Mouse (Mus musculus) MEL (cell line): ENCODE data around the gene Vps13c. TPM values are rescaled to one million over a fixed set of nuclear protein-coding genes. Genes with fewer than 3 reads are reported as not detected.

Experiments
- DNase-seq: peaks from one replicate; pipeline ENCODE4 v3.0.0; 2011; ENCODE audit warnings: low read depth, low spot score
- H3K27ac ChIP-seq: 2 replicates; pipeline ENCODE4 v1.5.1; 2012; ENCODE audit warnings: low read depth, mild to moderate bottlenecking, control low read depth, low read length, moderate library complexity; ENCODE audit not compliant: control insufficient read depth
- H3K27me3 ChIP-seq, 2 experiments: fragments of 150-350 bp in 1 of 2; sonication (generic) in 1 of 2; 2 replicates each; pipeline ENCODE4 v1.6.1; 2012; ENCODE audit warnings: low read length in 2 of 2, mild to moderate bottlenecking in 2 of 2, improper control_type of control experiment in 1 of 2, moderate library complexity in 1 of 2; ENCODE audit not compliant: insufficient read depth in 2 of 2, control insufficient read depth in 1 of 2
- H3K36me3 ChIP-seq, 2 experiments: 2 replicates each; pipeline ENCODE4 v1.6.1; 2012 to 2014; ENCODE audit warnings: low read length in 2 of 2, improper control_type of control experiment in 1 of 2, inconsistent platforms in 1 of 2, mild to moderate bottlenecking in 1 of 2; ENCODE audit not compliant: insufficient read depth in 2 of 2, control insufficient read depth in 1 of 2
- H3K4me1 ChIP-seq, 2 experiments: fragments of 150-350 bp in 1 of 2; sonication (generic) in 1 of 2; 2 replicates each; pipeline ENCODE4 v1.6.1; 2012; ENCODE audit warnings: low read length in 2 of 2, improper control_type of control experiment in 1 of 2, mild to moderate bottlenecking in 1 of 2; ENCODE audit not compliant: insufficient read depth in 2 of 2, control insufficient read depth in 1 of 2
- H3K4me3 ChIP-seq, 2 experiments: fragments of 150-350 bp in 1 of 2; sonication (generic) in 1 of 2; 2 replicates each; pipeline ENCODE4 v1.5.1; 2012; ENCODE audit warnings: low read depth in 2 of 2, low read length in 2 of 2, mild to moderate bottlenecking in 2 of 2, moderate library complexity in 2 of 2, control low read depth in 1 of 2, improper control_type of control experiment in 1 of 2; ENCODE audit not compliant: control insufficient read depth in 1 of 2, insufficient read depth in 1 of 2
- H3K79me2 ChIP-seq: 2 replicates; pipeline ENCODE4 v1.6.1; 2012; ENCODE audit warnings: mild to moderate bottlenecking, low read length, moderate library complexity; ENCODE audit not compliant: control insufficient read depth, poor library complexity, insufficient read depth
- H3K9ac ChIP-seq: 2 replicates; pipeline ENCODE4 v1.6.1; 2012; ENCODE audit warnings: low read depth, mild to moderate bottlenecking, control low read depth, low read length, moderate library complexity; ENCODE audit not compliant: control insufficient read depth, poor library complexity, severe bottlenecking
- H3K9me3 ChIP-seq: fragments of 150-350 bp; sonication (generic); replicated peaks from 2 replicates; pipeline ENCODE4 v1.6.1; 2012; ENCODE audit warnings: mild to moderate bottlenecking, low read length, improper control_type of control experiment, moderate library complexity; ENCODE audit not compliant: insufficient read depth
- BHLHE40 ChIP-seq: IDR thresholded peaks from 2 replicates; pipeline ENCODE4 v1.6.1; 2012; ENCODE audit warnings: low read depth, mild to moderate bottlenecking, inconsistent platforms, low read length, improper control_type of control experiment, borderline replicate concordance
- CHD1 ChIP-seq: IDR thresholded peaks from 2 replicates; pipeline ENCODE4 v1.6.1; 2012; ENCODE audit warnings: low read depth, mild to moderate bottlenecking, inconsistent platforms, low read length, improper control_type of control experiment
- CHD2 ChIP-seq: IDR thresholded peaks from 2 replicates; pipeline ENCODE4 v1.6.1; 2011; ENCODE audit warnings: low read length, improper control_type of control experiment
- CTCF ChIP-seq, 3 experiments: IDR thresholded peaks in 2 of 3; conservative IDR thresholded peaks in 1 of 3; 2 replicates each; pipeline ENCODE4 v1.5.1; 2011 to 2012; ENCODE audit warnings: low read length in 3 of 3, low read depth in 2 of 3, mild to moderate bottlenecking in 2 of 3, improper control_type of control experiment in 1 of 3, inconsistent platforms in 1 of 3, mixed read lengths in 1 of 3, moderate library complexity in 1 of 3; ENCODE audit not compliant: control insufficient read depth in 1 of 3, insufficient read depth in 1 of 3, poor library complexity in 1 of 3, severe bottlenecking in 1 of 3
- ELF1 ChIP-seq: IDR thresholded peaks from 2 replicates; pipeline ENCODE4 v1.6.1; 2014; ENCODE audit warnings: low read depth, mild to moderate bottlenecking, inconsistent platforms, low read length, improper control_type of control experiment, moderate library complexity
- ETS1 ChIP-seq: IDR thresholded peaks from 2 replicates; pipeline ENCODE4 v1.6.1; 2012; ENCODE audit warnings: low read depth, mild to moderate bottlenecking, inconsistent platforms, low read length, improper control_type of control experiment, moderate library complexity
- GABPA ChIP-seq: IDR thresholded peaks from 2 replicates; pipeline ENCODE4 v1.6.1; 2012; ENCODE audit warnings: low read depth, mild to moderate bottlenecking, inconsistent platforms, low read length, improper control_type of control experiment, moderate library complexity
- GATA1 ChIP-seq: IDR thresholded peaks from 2 replicates; pipeline ENCODE4 v1.6.1; 2011; ENCODE audit warnings: low read depth, low read length, improper control_type of control experiment
- HCFC1 ChIP-seq: IDR thresholded peaks from 2 replicates; pipeline ENCODE4 v1.6.1; 2012; ENCODE audit warnings: low read depth, mild to moderate bottlenecking, inconsistent platforms, low read length, improper control_type of control experiment, moderate library complexity
- MAFK ChIP-seq: IDR thresholded peaks from 2 replicates; pipeline ENCODE4 v1.6.1; 2011; ENCODE audit warnings: low read depth, mild to moderate bottlenecking, low read length, improper control_type of control experiment, borderline replicate concordance
- MAX ChIP-seq: IDR thresholded peaks from 2 replicates; pipeline ENCODE4 v1.6.1; 2011; ENCODE audit warnings: low read length, improper control_type of control experiment
- MEF2A ChIP-seq: IDR thresholded peaks from 2 replicates; pipeline ENCODE4 v1.6.1; 2014; ENCODE audit warnings: low read depth, mild to moderate bottlenecking, inconsistent platforms, low read length, improper control_type of control experiment; ENCODE audit not compliant: poor library complexity, insufficient replicate concordance, severe bottlenecking; ENCODE audit errors: extremely low read depth
- POLR2AphosphoS2 ChIP-seq: IDR thresholded peaks from 2 replicates; pipeline ENCODE4 v1.6.1; 2011; ENCODE audit warnings: low read length, improper control_type of control experiment
- POLR2AphosphoS5 ChIP-seq: IDR thresholded peaks from 2 replicates; pipeline ENCODE4 v1.6.1; 2012; ENCODE audit warnings: low read depth, borderline replicate concordance, mild to moderate bottlenecking, inconsistent platforms, low read length, moderate library complexity, mixed read lengths
- RAD21 ChIP-seq: IDR thresholded peaks from 2 replicates; pipeline ENCODE4 v1.6.1; 2011; ENCODE audit warnings: mild to moderate bottlenecking, low read depth, low read length, improper control_type of control experiment
- RCOR1 ChIP-seq: IDR thresholded peaks from 2 replicates; pipeline ENCODE4 v1.6.1; 2012; ENCODE audit warnings: low read depth, mild to moderate bottlenecking, inconsistent platforms, low read length, improper control_type of control experiment
- SMC3 ChIP-seq: IDR thresholded peaks from 2 replicates; pipeline ENCODE4 v1.6.1; 2011; ENCODE audit warnings: low read depth, low read length, improper control_type of control experiment
- TCF12 ChIP-seq: IDR thresholded peaks from 2 replicates; pipeline ENCODE4 v1.6.1; 2014; ENCODE audit warnings: low read depth, mild to moderate bottlenecking, inconsistent platforms, low read length, improper control_type of control experiment, moderate library complexity
- UBTF ChIP-seq: IDR thresholded peaks from 2 replicates; pipeline ENCODE4 v1.6.1; 2012; ENCODE audit warnings: low read depth, mild to moderate bottlenecking, inconsistent platforms, low read length, improper control_type of control experiment, moderate library complexity, borderline replicate concordance; ENCODE audit not compliant: insufficient read depth
- USF1 ChIP-seq: IDR thresholded peaks from 2 replicates; pipeline ENCODE4 v1.6.1; 2014; ENCODE audit warnings: low read depth, mild to moderate bottlenecking, inconsistent platforms, low read length, improper control_type of control experiment, moderate library complexity
- USF2 ChIP-seq, 2 experiments: IDR thresholded peaks; 2 replicates each; pipeline ENCODE4 v1.6.1; 2011 to 2012; ENCODE audit warnings: improper control_type of control experiment in 2 of 2, low read length in 2 of 2, borderline replicate concordance in 1 of 2, inconsistent platforms in 1 of 2, low read depth in 1 of 2, mild to moderate bottlenecking in 1 of 2; ENCODE audit not compliant: insufficient read depth in 1 of 2
- ZC3H11A ChIP-seq: IDR thresholded peaks from 2 replicates; pipeline ENCODE4 v1.6.1; 2012; ENCODE audit warnings: low read depth, mild to moderate bottlenecking, inconsistent platforms, low read length, improper control_type of control experiment
- ZKSCAN1 ChIP-seq: IDR thresholded peaks from 2 replicates; pipeline ENCODE4 v1.6.1; 2012; ENCODE audit warnings: low read depth, mild to moderate bottlenecking, inconsistent platforms, low read length, improper control_type of control experiment, moderate library complexity
- polyA plus RNA-seq, 2 experiments: library from polyadenylated mRNA; stranded (reverse) in 1 of 2; unstranded in 1 of 2; fragments of >175 nt in 1 of 2; fragments of >200 nt in 1 of 2; gene quantifications; 2 replicates each; pipeline versions ENCODE4 v1.2.1 to v1.2.4; 2012; ENCODE audit warnings: low replicate concordance in 2 of 2, low read depth in 1 of 2; ENCODE audit not compliant: insufficient read length in 2 of 2, insufficient read depth in 1 of 2, missing spikeins in 1 of 2
- total RNA-seq: library from RNA; depleted of rRNA; stranded (reverse); fragments of 300-350 nt; gene quantifications from 2 replicates; pipeline ENCODE4 v1.2.3, GENCODE M21; 2012

Gene Vps13c
- total and polyA plus RNA-seq, 3 experiments, result 14.6 to 28.3 TPM; not detected in 1

- TF ChIP-seq ZC3H11A (no peak), CHD1 (no peak), ELF1 (0 out of 2 replicates have a peak, but pooled peaks have one; percentile 24), USF1 (no peak; the same call in 1 of the 2 replicates), GABPA (no peak), RCOR1 (peak; percentile 78), POLR2AphosphoS2 (no peak), SMC3 (no peak), GATA1 (peak; percentile 91), USF2 (IDR thresholded peaks at IDR 0.05; ENCODE audit: borderline replicate concordance in 1 of 2, insufficient read depth in 1 of 2, low read depth in 1 of 2, low read length in 2 of 2) (no peak), UBTF (no peak), BHLHE40 (peak; percentile 99), MAFK (no peak), ZKSCAN1 (peak; percentile 100), MAX (peak; percentile 66), POLR2AphosphoS5 (no peak), TCF12 (peak; percentile 95), MEF2A (no peak), CHD2 (no peak), RAD21 (no peak), HCFC1 (no peak)
Observed at GRCm38 (mm10) chr9:67874522-67875222, 34.5 kb downstream of the Vps13c start (continued).

- peaks cover 34 to 41% of the 10 kb centered on the region in 2 experiments for H3K4me1 ChIP-seq
- peak overlapping the region; percentile 79 for H3K27ac ChIP-seq
- peaks cover 0 to 68% of the 10 kb centered on the region in 2 experiments; a peak in 3 of 4 replicates for H3K36me3 ChIP-seq
Observed at GRCm38 (mm10) chr9:67875337-67875736, 35.1 kb downstream of the Vps13c start.

More at GRCm38 (mm10) chr9:67875337-67875736, 35.1 kb downstream of the Vps13c start:
- Histone ChIP-seq H3K27me3 (no peaks in the 10 kb centered on the region), H3K9ac (no peak overlapping the region), H3K9me3 (no peaks in the 10 kb centered on the region), H3K4me3 (no peak overlapping the region), H3K79me2 (no peaks in the 10 kb centered on the region)
- peak; percentile 59 for DNase-seq
- no peak for TF ChIP-seq ETS1
- peak; percentile 32 to 51 (median 46); a peak in 5 of 6 replicates for TF ChIP-seq CTCF (IDR thresholded peaks at IDR 0.05 in 2 of 3, conservative IDR thresholded peaks at IDR 0.05 in 1 of 3; ENCODE audit: control insufficient read depth in 1 of 3, insufficient read depth in 1 of 3, low read depth in 2 of 3, low read length in 3 of 3, poor library complexity in 1 of 3, severe bottlenecking in 1 of 3)
- TF ChIP-seq, all 39 proteins: peak for 1
